Mouse (Mus musculus): ENCODE measurements around the gene Lrrc3b.

Gene Lrrc3b

DNA sequence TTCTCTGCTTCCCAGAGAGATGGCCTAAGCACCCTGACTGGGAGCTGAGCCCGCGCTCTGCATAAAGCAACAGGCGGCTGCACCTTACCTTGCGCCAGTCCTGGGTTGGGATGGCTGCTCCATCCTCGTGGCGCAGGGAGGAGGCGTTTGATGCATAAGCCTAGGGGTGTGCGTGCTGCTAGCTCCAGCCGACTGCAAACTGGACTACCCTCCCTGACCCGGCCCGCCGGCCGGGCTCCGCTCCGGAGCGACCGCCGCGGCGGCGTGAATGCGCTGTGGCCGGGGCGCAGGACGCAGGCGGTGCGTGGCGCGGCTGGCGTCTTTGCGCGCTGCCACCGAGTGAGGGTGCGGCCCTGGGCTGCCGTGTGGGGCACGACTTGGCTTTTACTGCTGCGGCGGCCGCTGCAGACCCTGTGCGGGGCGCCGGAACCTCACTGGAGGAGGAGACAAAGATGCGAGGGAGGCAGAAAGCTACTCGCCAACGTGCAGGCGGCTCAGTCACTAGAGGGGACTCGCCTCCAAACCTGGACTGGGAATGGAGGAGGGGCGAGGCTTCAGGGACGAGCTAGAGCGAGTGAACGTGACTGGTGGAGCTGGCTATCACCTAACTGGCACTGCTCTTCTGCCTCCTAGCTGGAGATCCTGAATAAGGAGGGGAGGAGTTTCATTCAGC lies at the start of gene Lrrc3b:
Gene Lrrc3b (minus strand): TSS at position 503 of the 673 bp plus-strand sequence.
- DNase-seq (ENCODE audit: low read depth): no peak

DNA sequence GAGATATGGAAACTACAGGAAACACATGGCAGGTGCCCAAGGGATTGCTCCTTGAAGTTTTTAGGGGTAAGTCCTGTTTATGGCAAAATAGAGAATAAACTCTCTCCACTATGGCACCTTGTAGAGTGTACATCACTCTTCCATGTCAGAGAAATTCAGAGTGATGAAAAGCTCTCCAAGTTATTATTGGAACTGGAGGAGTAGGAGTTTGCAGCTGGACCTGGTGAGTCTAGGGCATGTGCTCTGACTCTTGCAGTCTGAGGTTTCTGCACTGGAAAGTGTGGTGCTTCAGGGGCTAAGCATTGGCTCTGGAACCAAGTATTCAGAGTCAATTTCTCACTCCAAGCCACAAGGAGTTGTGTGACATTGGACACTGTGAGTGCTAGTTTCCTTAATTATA lies 38.9 kb upstream of the Lrrc3b start:
- no peak for DNase-seq (ENCODE audit: low read depth)

DNA sequence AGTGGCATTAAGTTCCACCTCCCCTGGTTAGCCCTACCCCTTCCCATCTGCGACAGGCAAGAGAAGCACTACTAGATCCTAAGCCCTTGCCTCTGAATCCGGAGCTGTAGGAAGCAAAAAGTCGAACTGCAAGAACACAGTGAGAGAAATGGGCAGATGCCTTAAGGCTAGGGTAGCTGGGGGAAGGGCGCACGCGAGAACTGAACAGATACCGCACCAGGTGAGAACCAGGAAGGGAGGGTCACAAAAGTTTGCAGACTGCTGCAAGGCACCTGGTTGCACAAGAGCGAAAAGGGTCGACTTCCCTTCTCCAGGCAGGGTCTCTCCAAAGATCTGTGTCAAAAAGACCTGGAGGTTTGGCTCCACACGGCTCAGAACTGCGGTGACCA lies 697 bp downstream of the Lrrc3b start:
- no peak for DNase-seq (ENCODE audit: low read depth)

GRCm38 (mm10) chr14:15437501-15437941 lies 1.3 kb downstream of the Lrrc3b start:
- no peak for DNase-seq (ENCODE audit: low read depth)

DNA sequence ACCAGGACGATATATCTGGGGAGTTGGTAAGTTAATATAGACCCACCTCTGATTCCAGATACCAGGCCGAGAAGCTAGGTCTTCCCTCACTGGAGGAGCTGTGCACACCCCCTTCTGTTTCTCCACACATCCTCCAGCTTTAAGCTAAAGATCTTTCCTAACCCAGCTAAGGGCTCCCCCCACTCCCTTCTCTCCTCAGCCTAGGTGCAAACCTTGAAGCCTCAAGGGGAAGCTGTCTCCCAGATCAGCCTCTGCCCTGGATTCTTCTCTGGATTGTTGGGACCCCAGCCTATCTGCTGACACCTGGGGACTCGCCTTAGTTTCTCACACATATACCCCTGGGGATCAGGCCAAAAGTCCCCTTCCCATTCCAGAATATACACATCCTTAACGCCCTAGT lies 1.7 kb downstream of the Lrrc3b start:
- DNase-seq (ENCODE audit: low read depth): no peak

DNA sequence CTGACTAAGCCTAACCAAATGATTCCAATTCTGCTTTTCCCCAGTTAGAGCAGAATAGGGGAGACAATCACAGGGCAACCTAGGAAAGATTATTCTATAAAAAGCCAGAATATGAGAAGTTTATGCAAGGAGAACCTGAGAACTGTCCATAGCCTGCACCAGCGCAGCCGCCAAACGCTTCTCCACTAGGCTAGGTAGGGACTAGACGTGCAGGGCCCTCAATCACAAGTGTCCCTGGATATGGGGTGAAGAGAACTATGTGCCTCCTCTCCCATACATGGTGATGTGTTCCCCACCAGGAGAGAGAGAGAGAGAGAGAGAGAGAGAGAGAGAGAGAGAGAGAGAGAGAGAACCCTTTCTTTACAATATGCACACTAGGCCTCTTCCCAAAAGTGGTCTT lies 2.2 kb downstream of the Lrrc3b start:
- DNase-seq (ENCODE audit: low read depth): no peak

- DNase-seq (ENCODE audit: low read depth): no peak
These were observed 6.4 kb downstream of the Lrrc3b start for GRCm38 (mm10) chr14:15432396-15432795.

DNA sequence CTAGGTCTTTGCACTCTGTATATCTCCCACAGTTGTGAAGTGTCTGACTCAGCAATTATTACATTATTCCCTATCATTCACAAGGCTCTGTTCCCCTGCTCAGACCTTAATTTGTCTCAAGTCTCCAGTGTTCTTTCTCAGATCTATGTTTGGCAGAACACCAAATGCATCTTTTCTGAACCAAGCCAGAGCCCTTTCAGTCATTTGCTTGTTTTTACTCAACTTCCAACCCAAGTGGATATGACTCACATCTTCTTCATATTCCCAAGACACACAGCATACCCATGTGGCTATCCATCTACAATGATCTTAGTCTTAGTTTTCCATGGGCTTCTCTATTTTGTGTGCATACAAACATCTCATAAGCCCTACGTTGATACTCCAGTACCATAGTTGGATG lies 17.2 kb downstream of the Lrrc3b start:
- no peak for DNase-seq (ENCODE audit: low read depth)

- DNase-seq (ENCODE audit: low read depth): no peak
These were observed 27.9 kb downstream of the Lrrc3b start for GRCm38 (mm10) chr14:15410686-15411534.

- no peak for DNase-seq (ENCODE audit: low read depth)
These were observed 53.3 kb downstream of the Lrrc3b start for GRCm38 (mm10) chr14:15385536-15385935.

- no peak for DNase-seq (ENCODE audit: low read depth)
These were observed 53.8 kb downstream of the Lrrc3b start for GRCm38 (mm10) chr14:15384972-15385371.

GRCm38 (mm10) chr14:15384532-15384931 lies 54.3 kb downstream of the Lrrc3b start:
- DNase-seq (ENCODE audit: low read depth): no peak

GRCm38 (mm10) chr14:15383133-15383532 lies 55.7 kb downstream of the Lrrc3b start:
- no peak for DNase-seq (ENCODE audit: low read depth)

DNA sequence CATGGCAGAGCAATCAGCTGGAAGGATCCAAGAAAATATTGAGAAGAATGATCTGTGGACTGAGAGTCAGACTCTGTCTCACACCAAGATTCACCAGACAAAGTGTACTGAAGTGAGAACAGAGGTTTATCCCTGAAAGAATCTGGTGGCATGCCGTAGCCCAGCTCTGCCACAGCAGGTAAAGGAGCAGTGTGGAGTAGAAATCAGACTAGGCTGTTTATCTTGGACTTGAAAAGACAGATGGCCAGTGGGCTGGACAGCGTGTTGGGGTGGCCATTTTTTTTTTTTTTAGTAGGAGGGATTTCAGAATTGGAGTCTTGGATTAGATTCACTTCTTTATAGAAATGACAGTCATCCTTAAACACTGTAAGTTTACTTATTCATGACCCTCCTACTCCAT lies 61.4 kb downstream of the Lrrc3b start:
- no peak for DNase-seq (ENCODE audit: low read depth)

DNA sequence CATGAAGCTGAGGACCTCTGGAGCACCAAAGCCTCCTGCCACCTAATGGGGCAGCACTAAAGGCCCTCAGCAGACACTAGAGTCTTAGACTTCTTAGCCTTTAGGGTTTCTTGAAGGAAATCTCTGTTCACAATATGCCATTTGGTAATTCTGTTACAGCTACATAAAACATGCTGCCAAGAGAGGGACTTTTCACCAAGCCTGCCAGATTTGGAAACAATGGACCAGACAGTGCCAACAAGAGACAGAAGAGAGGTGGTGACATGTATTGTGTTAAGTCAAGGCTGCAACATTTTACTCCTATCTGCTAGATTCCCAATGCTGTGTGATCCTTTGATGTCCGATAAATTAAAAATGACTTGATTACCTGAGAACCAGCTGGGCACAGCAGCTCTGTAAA lies 62.0 kb downstream of the Lrrc3b start:
- no peak for DNase-seq (ENCODE audit: low read depth)

GRCm38 (mm10) chr14:15374271-15374670 lies 64.5 kb downstream of the Lrrc3b start:
- DNase-seq (ENCODE audit: low read depth): no peak

- no peak for DNase-seq (ENCODE audit: low read depth)
These were observed 65.8 kb downstream of the Lrrc3b start for GRCm38 (mm10) chr14:15372985-15373384.

DNA sequence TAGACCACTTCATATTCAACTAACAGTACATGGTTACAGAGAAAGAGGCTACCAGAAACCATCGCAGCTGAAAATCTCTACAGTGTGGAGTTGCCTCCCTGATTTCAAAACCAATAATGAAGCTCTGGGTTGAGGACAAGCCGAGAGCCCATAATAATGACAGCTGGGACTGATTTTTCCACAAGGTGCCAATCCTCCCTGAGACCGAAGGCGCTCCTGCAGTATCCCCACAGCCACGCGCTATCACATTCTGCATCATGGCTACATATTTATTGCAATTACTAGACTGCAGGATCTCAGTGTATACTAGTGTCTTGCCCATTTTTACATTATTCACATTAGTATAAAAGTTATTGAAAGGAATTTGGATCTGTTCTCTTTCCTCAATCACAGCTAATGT lies 73.7 kb downstream of the Lrrc3b start:
- no peak for DNase-seq (ENCODE audit: low read depth)

GRCm38 (mm10) chr14:15359893-15360292 lies 78.9 kb downstream of the Lrrc3b start:
- DNase-seq (ENCODE audit: low read depth): no peak

GRCm38 (mm10) chr14:15359134-15359533 lies 79.7 kb downstream of the Lrrc3b start:
- DNase-seq (ENCODE audit: low read depth): no peak

GRCm38 (mm10) chr14:15355512-15355911 lies 83.3 kb downstream of the Lrrc3b start:
- DNase-seq (ENCODE audit: low read depth): peak; percentile 44

- DNase-seq (ENCODE audit: low read depth): peak; percentile 6
These were observed 84.5 kb downstream of the Lrrc3b start for GRCm38 (mm10) chr14:15354299-15354698.

- no peak for DNase-seq (ENCODE audit: low read depth)
These were observed 105.7 kb downstream of the Lrrc3b start for GRCm38 (mm10) chr14:15333130-15333529.
